Mouse (Mus musculus) heart, postnatal 10 days (tissue): ENCODE measurements around the gene Sstr3. TPM values are rescaled to one million over a fixed set of nuclear protein-coding genes. Genes with fewer than 3 reads are reported as not detected.

Experiments
- DNase-seq, 2 experiments: peaks; one replicate each; pipeline ENCODE4 v3.0.0; 2021
- intact Hi-C: fragments of 180-260 bp; cut with DNase I; formaldehyde crosslinking; loops from one replicate; pipeline ENCODE4 v1.15.1; 2025
- total RNA-seq, 2 experiments: library from RNA; stranded (reverse); gene quantifications; 2 replicates each; pipeline ENCODE4 v1.2.3; 2021

Sstr3 gene
- total RNA-seq, 2 experiments from 2014 or later: 0.20 TPM; not detected in 1

- intact Hi-C loops: no loop called here
- no peak for DNase-seq
Measured at GRCm38 (mm10) chr15:78508443-78508842, 36.0 kb downstream of the Sstr3 start.

GRCm38 (mm10) chr15:78505541-78505940, 38.9 kb downstream of the Sstr3 start:
- intact Hi-C loops: no loop called here
- no peak for DNase-seq

GRCm38 (mm10) chr15:78504816-78505215, 39.7 kb downstream of the Sstr3 start:
- intact Hi-C loops: no loop called here
- no peak for DNase-seq

- no peak for DNase-seq
- intact Hi-C loops: no loop called here
Measured at GRCm38 (mm10) chr15:78504013-78504412, 40.5 kb downstream of the Sstr3 start.

GRCm38 (mm10) chr15:78502437-78503132, 41.9 kb downstream of the Sstr3 start:
- intact Hi-C loops: no loop called here

GRCm38 (mm10) chr15:78494968-78495406, 49.5 kb downstream of the Sstr3 start, which contains the start of gene Il2rb:
TSS of gene Il2rb (minus strand) at chr15:78495271.
- intact Hi-C loops: no loop called here
- no peak for DNase-seq

More at GRCm38 (mm10) chr15:78502437-78503132, 41.9 kb downstream of the Sstr3 start:
- DNase-seq: no peak

GRCm38 (mm10) chr15:78493401-78494010, 51.0 kb downstream of the Sstr3 start:
- intact Hi-C loops: no loop called here
- DNase-seq: no peak

GRCm38 (mm10) chr15:78491301-78491700, 53.2 kb downstream of the Sstr3 start:
- intact Hi-C loops: no loop called here
- no peak for DNase-seq

- intact Hi-C loops: no loop called here
- DNase-seq: no peak
Measured at GRCm38 (mm10) chr15:78489906-78490305, 54.6 kb downstream of the Sstr3 start.

- intact Hi-C loops: no loop called here
- DNase-seq: no peak
Measured at GRCm38 (mm10) chr15:78489248-78489647, 55.2 kb downstream of the Sstr3 start.

- DNase-seq: no peak
- intact Hi-C loops: no loop called here
Measured at GRCm38 (mm10) chr15:78487066-78487465, 57.4 kb downstream of the Sstr3 start.

Other genes starting within 250 kb of the Sstr3 start
- 1 to 10 TPM; 1.3 to 1.6 TPM for gene Csf2rb2, start 239.0 kb downstream of the Sstr3 start, total RNA-seq
- 1 to 10 TPM; 2.2 to 2.7 TPM for gene Csf2rb, start 218.9 kb downstream of the Sstr3 start, total RNA-seq
- gene Tex33, start 148.8 kb downstream of the Sstr3 start, total RNA-seq: not detected
- gene Tst, start 138.8 kb downstream of the Sstr3 start, total RNA-seq: 10 to 100 TPM; 14.4 to 16.4 TPM
- 10 to 100 TPM; 26.0 to 26.3 TPM for gene Mpst, start 138.3 kb downstream of the Sstr3 start, total RNA-seq
- 10 to 100 TPM; 80.7 TPM for gene Kctd17, start 116.1 kb downstream of the Sstr3 start, total RNA-seq
- under 1 TPM; 0.10 to 0.45 TPM for gene Tmprss6, start 76.1 kb downstream of the Sstr3 start, total RNA-seq
- under 1 TPM; 0.20 to 0.26 TPM for gene Il2rb, start 49.4 kb downstream of the Sstr3 start, total RNA-seq
- gene C1qtnf6, start 13.3 kb downstream of the Sstr3 start, total RNA-seq: 10 to 100 TPM; 89.5 to 98.7 TPM
- gene Rac2, start 28.1 kb upstream of the Sstr3 start, total RNA-seq: 1 to 10 TPM; 4.6 to 4.7 TPM
- gene Cyth4, start 52.4 kb upstream of the Sstr3 start, total RNA-seq: 1 to 10 TPM; 4.8 to 6.9 TPM
- gene Elfn2, start 174.1 kb upstream of the Sstr3 start, total RNA-seq: 1 to 10 TPM; 1.2 TPM
- 10 to 100 TPM; 19.3 to 24.0 TPM for gene Mfng, start 228.8 kb upstream of the Sstr3 start, total RNA-seq